ENCODE assay signal across 8 mouse cellular contexts in the genomic region with DNA sequence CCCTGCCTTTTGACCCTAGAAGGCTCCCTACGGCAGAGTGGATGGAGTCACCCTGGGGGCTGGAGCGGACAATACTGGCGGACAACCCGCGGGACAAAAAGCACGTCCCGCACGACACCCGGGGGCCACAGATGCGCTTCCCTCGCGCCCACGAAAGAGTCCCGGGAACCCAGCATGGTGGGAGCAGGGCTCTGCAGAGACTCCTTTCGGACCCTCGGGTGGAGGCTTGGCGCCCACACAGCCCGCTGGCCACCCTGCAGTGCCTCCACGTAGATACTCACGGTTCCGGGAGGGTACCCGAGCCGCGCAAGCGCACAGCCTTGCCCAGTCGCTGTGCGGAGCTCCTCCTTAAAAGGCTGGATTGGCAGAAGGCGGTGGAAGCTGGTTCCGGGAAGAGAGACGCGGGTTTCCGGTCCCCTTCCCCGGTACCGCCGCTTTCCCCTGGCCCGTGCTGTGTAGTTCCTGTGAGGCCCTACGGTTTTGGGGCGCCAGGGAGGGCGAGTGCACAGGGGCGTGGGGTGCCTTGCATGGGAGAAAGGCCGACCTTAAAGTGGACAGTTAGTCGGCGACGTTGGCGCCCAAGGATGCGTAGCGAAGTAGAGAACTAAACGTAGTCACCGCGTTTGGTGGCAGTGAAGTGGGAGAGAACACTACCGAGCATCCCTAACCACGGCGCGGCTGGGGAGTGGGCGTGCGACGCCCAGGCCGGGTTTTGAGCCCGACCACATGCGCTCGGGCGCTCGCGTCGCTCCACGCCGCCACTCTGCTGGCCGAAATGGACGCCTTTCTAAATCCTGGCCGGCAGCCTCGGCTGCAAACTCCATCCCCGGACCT. TPM values are rescaled to one million over a fixed set of nuclear protein-coding genes. Genes with fewer than 3 reads are reported as not detected.
DNase-seq lines count a peak whose midpoint lies in the region; ATAC-seq and TF ChIP-seq lines count a peak whose summit lies in the region.

TSS of gene Mettl21a (minus strand) at position 362 of the 834 bp plus-strand sequence.

- H3K4me2 ChIP-seq in forebrain, embryonic 15.5 days (replicated peaks) = peak within 1 kb of the TSS; percentile 76
- peak within 1 kb of the TSS; percentile 61 for H3K4me2 ChIP-seq in lung, embryonic 14.5 days

- H3K9me3 ChIP-seq in forebrain, embryonic 15.5 days = no peaks in the 10 kb centered on the region
- H3K9me3 ChIP-seq in lung, embryonic 14.5 days (ENCODE audit: low read depth, low read length) = no peaks in the 10 kb centered on the region

- DNase-seq in ES-CJ7 (ENCODE audit: low read depth, low spot score) = peak; percentile 94
- peak; percentile 92 for DNase-seq in cerebellum, adult 11 months
- peak; percentile 85 for DNase-seq in heart, postnatal 25 days (ENCODE audit: low spot score)
- DNase-seq in layer of hippocampus, adult 2 months (ENCODE audit: low spot score in 2 of 2) = peak; percentile 92 to 95
- peak; percentile 95 for DNase-seq in lung, embryonic 14.5 days
- peak; percentile 75 for DNase-seq in thymus, adult 2 months

- intact Hi-C loops in heart, postnatal 25 days (cut with DNase I) = loop anchor here (1.0 to 10.0 kb wide), 5 partner anchors 85 to 395 kb away; partner anchors contain the start of gene Creb1

- no peak for TF ChIP-seq CTCF in layer of hippocampus, adult 2 months (conservative IDR thresholded peaks at IDR 0.05)
- no peak for TF ChIP-seq CTCF in lung, embryonic 14.5 days (IDR thresholded peaks at IDR 0.05; ENCODE audit: low read depth)
- no peak for TF ChIP-seq CTCF in olfactory bulb, adult 2 months (IDR thresholded peaks at IDR 0.05; ENCODE audit: insufficient read depth, low read depth, low read length)
- TF ChIP-seq CTCF in thymus, adult 2 months (IDR thresholded peaks at IDR 0.05; ENCODE audit: borderline replicate concordance, control insufficient read depth, extremely low read depth, insufficient read depth, low read length, poor library complexity) = no peak

- no peaks in the 10 kb centered on the region; the same call in 1 of the 2 replicates for H3K36me3 ChIP-seq in forebrain, embryonic 15.5 days
- H3K36me3 ChIP-seq in lung, embryonic 14.5 days (ENCODE audit: insufficient read depth) = peaks cover 13% of the 10 kb centered on the region; the same call in 1 of the 2 replicates
- no peaks in the 10 kb centered on the region for H3K36me3 ChIP-seq in thymus, adult 2 months (ENCODE audit: control insufficient read depth, insufficient read depth, low read length)

- ATAC-seq in forebrain, embryonic 15.5 days (replicated peaks) = peak; percentile 97
- ATAC-seq in lung, embryonic 14.5 days (ENCODE audit: insufficient read depth) = peak; percentile 96

- peak; percentile 94 for TF ChIP-seq POLR2A in olfactory bulb, adult 2 months (IDR thresholded peaks at IDR 0.05; ENCODE audit: insufficient read depth, low read depth, low read length)
- TF ChIP-seq POLR2A in thymus, adult 2 months (IDR thresholded peaks at IDR 0.05; ENCODE audit: control insufficient read depth, extremely low read depth, insufficient read depth, low read length, poor library complexity) = peak; percentile 65; the same call in 1 of the 2 replicates

- no peaks in the 10 kb centered on the region for H3K27me3 ChIP-seq in forebrain, embryonic 15.5 days
- H3K27me3 ChIP-seq in lung, embryonic 14.5 days (ENCODE audit: insufficient read depth, low read length) = no peaks in the 10 kb centered on the region
- H3K27me3 ChIP-seq in thymus, adult 2 months (ENCODE audit: control insufficient read depth, insufficient read depth, low read length) = no peaks in the 10 kb centered on the region

- WGBS in forebrain, embryonic 15.5 days = under 1% methylated on average over 72 of the region's 72 CpGs
- WGBS in lung, embryonic 14.5 days = under 1% methylated on average over 72 of the region's 72 CpGs
- under 1% methylated on average over 72 of the region's 72 CpGs for WGBS in olfactory bulb, adult 2 months
- under 1% methylated on average over 72 of the region's 72 CpGs for WGBS in thymus, adult 2 months

- peak within 1 kb of the TSS; percentile 98 for H3K9ac ChIP-seq in forebrain, embryonic 15.5 days (replicated peaks)
- peak within 1 kb of the TSS; percentile 85 for H3K9ac ChIP-seq in lung, embryonic 14.5 days

- H3K4me3 ChIP-seq in forebrain, embryonic 15.5 days = peak within 1 kb of the TSS; percentile 84
- peak within 1 kb of the TSS; percentile 82 for H3K4me3 ChIP-seq in layer of hippocampus, adult 2 months
- H3K4me3 ChIP-seq in lung, embryonic 14.5 days (ENCODE audit: low read depth, low read length) = peak within 1 kb of the TSS; percentile 72
- peak within 1 kb of the TSS; percentile 82 for H3K4me3 ChIP-seq in olfactory bulb, adult 2 months (ENCODE audit: insufficient read depth, low read depth, low read length)
- H3K4me3 ChIP-seq in thymus, adult 2 months (ENCODE audit: control insufficient read depth, insufficient read depth, low read length) = peak within 1 kb of the TSS; percentile 86

- H3K4me1 ChIP-seq in forebrain, embryonic 15.5 days = peaks cover 18% of the 10 kb centered on the region
- peaks cover 4% of the 10 kb centered on the region; the same call in 1 of the 2 replicates for H3K4me1 ChIP-seq in lung, embryonic 14.5 days (ENCODE audit: insufficient read depth)
- H3K4me1 ChIP-seq in olfactory bulb, adult 2 months (ENCODE audit: control insufficient read depth, insufficient read depth, low read length) = peaks cover 22% of the 10 kb centered on the region
- H3K4me1 ChIP-seq in thymus, adult 2 months (replicated peaks; ENCODE audit: control insufficient read depth, insufficient read depth, low read length) = no peaks in the 10 kb centered on the region

- H3K27ac ChIP-seq in forebrain, embryonic 15.5 days (replicated peaks) = peak within 1 kb of the TSS; percentile 92
- H3K27ac ChIP-seq in layer of hippocampus, adult 2 months = peak within 1 kb of the TSS; percentile 99
- H3K27ac ChIP-seq in lung, embryonic 14.5 days (ENCODE audit: low read depth) = peak within 1 kb of the TSS; percentile 99
- peak within 1 kb of the TSS; percentile 96 for H3K27ac ChIP-seq in olfactory bulb, adult 2 months (ENCODE audit: insufficient read depth, low read depth, low read length)
- H3K27ac ChIP-seq in thymus, adult 2 months (ENCODE audit: control insufficient read depth, insufficient read depth, low read length) = peak within 1 kb of the TSS; percentile 69

RNA-seq across cellular contexts. Expression of gene Mettl21a, which starts in this region (rescaled TPM):
- 20.5 and 21.7 TPM in 2 replicates for polyA plus RNA-seq in forebrain, embryonic 15.5 days (2015; fragmentation: Nextera tagmentation; extraction: Ambion mirVana)
- total RNA-seq in heart, postnatal 25 days (2021) = 1 to 10 TPM; 8.0 to 8.4 TPM
- total RNA-seq in layer of hippocampus, adult 2 months (2021) = 10 to 100 TPM in 1 of 2 experiments, 1 to 10 TPM in 1; 8.0 to 12.2 TPM
- 17.8 and 20.3 TPM in 2 replicates for polyA plus RNA-seq in lung, embryonic 14.5 days (2014; fragmentation: Nextera tagmentation; extraction: Ambion mirVana)
- polyA plus RNA-seq in olfactory bulb, adult 2 months (2012; ENCODE audit: insufficient read depth, insufficient read length, low replicate concordance, missing spikeins) = not detected in 2 replicates
- 5.9 and 8.3 TPM in 2 replicates for polyA plus RNA-seq in thymus, adult 2 months (2012; rRNA removed)

Comparison
In these comparisons a context has a peak if more than half of its experiments do, and no peak if none do; other contexts are left out.
1. Peak in every context shown above with its lines: DNase-seq, ATAC-seq, H3K4me3 ChIP-seq and H3K27ac ChIP-seq.